Mouse (Mus musculus) hindbrain, embryonic 15.5 days (tissue): ENCODE results near the gene Rmnd5a. TPM values are rescaled to one million over a fixed set of nuclear protein-coding genes. Genes with fewer than 3 reads are reported as not detected.
A peak's percentile ranks its signal among the peaks of the same experiment; 100 is the strongest.
"Not testable (repeated sequence)": the region's sequence is repeated elsewhere in the genome, so short reads cannot be mapped to it uniquely, and the experiment has no call there.

Experiments
- ATAC-seq: fragments of 200-750 bp; cut with Nextera tagmentation; 2 replicates; pipeline ENCODE4 v1.8.0; 2017; ENCODE audit warnings: low read depth, moderate number of reproducible peaks, moderate TSS enrichment; ENCODE audit not compliant: low FRiP score
- H3K27ac ChIP-seq: fragments of 300-500 bp; sonication (generic); replicated peaks from 2 replicates; pipeline ENCODE4 v1.5.1; 2015; ENCODE audit warnings: mild to moderate bottlenecking, inconsistent platforms
- H3K27me3 ChIP-seq: fragments of 300-500 bp; sonication (generic); 2 replicates; pipeline ENCODE4 v1.6.1; 2015; ENCODE audit warnings: control low read depth, inconsistent platforms
- H3K36me3 ChIP-seq: fragments of 300-500 bp; sonication (generic); 2 replicates; pipeline ENCODE4 v1.6.1; 2015; ENCODE audit warnings: control low read depth, inconsistent platforms
- H3K4me1 ChIP-seq: fragments of 300-500 bp; sonication (generic); replicated peaks from 2 replicates; pipeline ENCODE4 v1.6.1; 2015; ENCODE audit warnings: control low read depth, inconsistent platforms
- H3K4me2 ChIP-seq: fragments of 300-500 bp; sonication (generic); 2 replicates; pipeline ENCODE4 v1.6.1; 2015; ENCODE audit warnings: moderate library complexity, mild to moderate bottlenecking, inconsistent platforms
- H3K4me3 ChIP-seq: fragments of 300-500 bp; sonication (generic); 2 replicates; pipeline ENCODE4 v1.5.1; 2015; ENCODE audit warnings: mild to moderate bottlenecking, inconsistent platforms
- H3K9ac ChIP-seq: fragments of 300-500 bp; sonication (generic); 2 replicates; pipeline ENCODE4 v1.6.1; 2015; ENCODE audit warnings: inconsistent platforms
- H3K9me3 ChIP-seq: fragments of 300-500 bp; sonication (generic); 2 replicates; pipeline ENCODE4 v1.6.1; 2016; ENCODE audit warnings: control low read depth, inconsistent platforms
- WGBS: fragments of 180-500 bp; shearing (Covaris S2); methylation state at CpG from one replicate; pipeline ENCODE4 v1.1.7; 2015; 5-methylcytosine and 5-hydroxymethylcytosine counted together
- polyA plus RNA-seq: library from polyadenylated mRNA; unstranded; fragments of >200 nt; fragmentation: Nextera tagmentation; extraction: Ambion mirVana; gene quantifications from 2 replicates; pipeline ENCODE4 v1.2.1, GENCODE M21; 2015

The Rmnd5a gene
- polyA plus RNA-seq, result 10.4 and 11.5 TPM in 2 replicates

GRCm38 (mm10) chr6:71440492-71441250 is at the start of gene Rmnd5a:
Gene Rmnd5a (minus strand): TSS chr6:71440637.
- peak within 1 kb of the TSS; percentile 98 for H3K27ac ChIP-seq
- no peaks in the 10 kb centered on the region for H3K9me3 ChIP-seq
- no peaks in the 10 kb centered on the region for H3K27me3 ChIP-seq
- under 1% methylated on average over 75 of the region's 75 CpGs for WGBS
- H3K4me1 ChIP-seq, result peaks cover 42% of the 10 kb centered on the region
- H3K36me3 ChIP-seq, result no peaks in the 10 kb centered on the region
- peak; percentile 99 for ATAC-seq
- H3K4me2 ChIP-seq, result peak within 1 kb of the TSS; percentile 89
- H3K9ac ChIP-seq, result peak within 1 kb of the TSS; percentile 92
- peak within 1 kb of the TSS; percentile 95 for H3K4me3 ChIP-seq

GRCm38 (mm10) chr6:71487966-71488365 is 47.5 kb upstream of the Rmnd5a start:
- WGBS, result 68% methylated on average over 4 of the region's 4 CpGs
- no peak overlapping the region for H3K27ac ChIP-seq

GRCm38 (mm10) chr6:71486867-71487266 is 46.4 kb upstream of the Rmnd5a start:
- no peak overlapping the region for H3K4me3 ChIP-seq
- no peak overlapping the region for H3K9ac ChIP-seq
- WGBS, result 76% methylated on average over 1 of the region's 1 CpGs
- no peaks in the 10 kb centered on the region for H3K9me3 ChIP-seq
- no peaks in the 10 kb centered on the region for H3K36me3 ChIP-seq
- H3K4me1 ChIP-seq, result no peaks in the 10 kb centered on the region
- no peak overlapping the region for H3K4me2 ChIP-seq
- no peak overlapping the region for H3K27ac ChIP-seq
- no peaks in the 10 kb centered on the region for H3K27me3 ChIP-seq
- ATAC-seq, result no peak

More at GRCm38 (mm10) chr6:71487966-71488365, 47.5 kb upstream of the Rmnd5a start:
- ATAC-seq, result no peak
- no peaks in the 10 kb centered on the region for H3K9me3 ChIP-seq
- no peaks in the 10 kb centered on the region for H3K4me1 ChIP-seq
- H3K4me3 ChIP-seq, result no peak overlapping the region
- H3K9ac ChIP-seq, result no peak overlapping the region
- H3K36me3 ChIP-seq, result no peaks in the 10 kb centered on the region
- no peak overlapping the region for H3K4me2 ChIP-seq
- H3K27me3 ChIP-seq, result no peaks in the 10 kb centered on the region

GRCm38 (mm10) chr6:71486226-71486625 is 45.8 kb upstream of the Rmnd5a start:
- H3K4me1 ChIP-seq, result no peaks in the 10 kb centered on the region
- no peak overlapping the region for H3K27ac ChIP-seq
- WGBS, result 85% methylated on average over 2 of the region's 2 CpGs
- H3K9ac ChIP-seq, result no peak overlapping the region
- H3K9me3 ChIP-seq, result no peaks in the 10 kb centered on the region
- H3K4me3 ChIP-seq, result no peak overlapping the region
- H3K4me2 ChIP-seq, result no peak overlapping the region
- no peaks in the 10 kb centered on the region for H3K27me3 ChIP-seq
- no peak for ATAC-seq
- H3K36me3 ChIP-seq, result no peaks in the 10 kb centered on the region

DNA sequence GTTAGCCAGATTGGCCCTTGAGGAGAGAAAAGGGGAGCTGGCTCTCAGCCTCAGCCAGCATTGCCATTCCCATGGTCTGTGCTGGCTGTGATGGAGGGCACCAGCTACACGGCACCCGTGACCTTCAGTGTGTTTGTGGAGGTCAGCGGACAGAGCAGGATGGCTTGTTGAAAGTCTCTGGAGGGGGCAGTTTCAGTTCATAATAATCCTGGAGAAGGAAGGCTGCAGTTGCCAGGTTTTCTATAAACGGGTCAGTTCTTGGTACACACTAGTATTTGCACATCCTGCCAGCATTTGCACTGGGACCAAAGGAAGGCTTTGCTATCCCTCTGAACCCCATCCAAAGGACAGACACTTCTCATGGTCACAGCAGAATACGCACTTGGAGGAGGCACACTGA is 44.8 kb upstream of the Rmnd5a start:
- H3K36me3 ChIP-seq, result no peaks in the 10 kb centered on the region
- no peaks in the 10 kb centered on the region for H3K9me3 ChIP-seq
- no peak for ATAC-seq
- H3K27me3 ChIP-seq, result no peaks in the 10 kb centered on the region
- no peak overlapping the region for H3K27ac ChIP-seq
- H3K9ac ChIP-seq, result no peak overlapping the region
- H3K4me3 ChIP-seq, result no peak overlapping the region
- WGBS, result 85% methylated on average over 5 of the region's 5 CpGs
- H3K4me2 ChIP-seq, result no peak overlapping the region
- H3K4me1 ChIP-seq, result no peaks in the 10 kb centered on the region

DNA sequence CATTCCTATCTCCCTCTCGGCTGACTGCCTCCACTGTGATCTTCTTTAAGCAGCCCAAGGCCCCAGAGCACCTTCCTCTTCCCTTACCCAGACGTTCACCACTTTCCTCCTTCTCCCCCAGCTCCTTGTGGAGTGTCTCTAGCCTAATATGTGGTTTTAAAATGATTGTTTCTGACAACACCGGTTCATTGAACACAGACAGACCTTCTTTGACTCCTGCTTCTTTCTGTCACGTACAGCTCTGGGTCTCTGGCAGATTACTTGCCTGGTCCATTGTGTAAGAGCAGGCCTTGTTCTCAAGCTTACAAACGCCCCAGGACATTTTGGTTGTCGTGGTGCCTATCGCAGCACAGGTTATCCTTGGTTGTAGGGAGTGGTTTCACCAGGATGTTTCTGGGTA is 40.7 kb upstream of the Rmnd5a start:
- no peak overlapping the region for H3K27ac ChIP-seq
- H3K4me1 ChIP-seq, result no peaks in the 10 kb centered on the region
- no peak overlapping the region for H3K9ac ChIP-seq
- no peak overlapping the region for H3K4me2 ChIP-seq
- 52% methylated on average over 7 of the region's 7 CpGs for WGBS
- H3K36me3 ChIP-seq, result no peaks in the 10 kb centered on the region
- no peaks in the 10 kb centered on the region for H3K9me3 ChIP-seq
- H3K27me3 ChIP-seq, result no peaks in the 10 kb centered on the region
- no peak for ATAC-seq
- no peak overlapping the region for H3K4me3 ChIP-seq

DNA sequence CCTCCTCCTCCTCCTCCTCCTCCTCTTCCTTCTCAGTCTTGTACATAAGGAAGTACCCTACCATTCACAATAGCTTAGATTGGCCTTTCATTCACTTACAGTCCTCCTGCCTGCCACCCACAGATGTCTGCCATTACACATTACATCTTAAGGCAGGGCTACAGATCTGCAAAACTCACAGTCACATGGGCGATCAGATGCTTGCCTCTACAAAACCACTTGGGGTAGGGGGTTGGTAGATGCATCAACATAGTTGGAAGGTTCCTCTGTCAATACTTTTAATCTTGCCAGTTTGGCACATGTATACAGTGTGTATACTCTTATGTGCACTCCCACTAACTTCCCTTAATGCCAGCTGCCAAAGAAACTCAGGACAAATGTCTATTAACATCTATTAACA is 39.7 kb upstream of the Rmnd5a start:
- Histone ChIP-seq H3K9me3 (no peaks in the 10 kb centered on the region), H3K27me3 (no peaks in the 10 kb centered on the region), H3K4me1 (no peaks in the 10 kb centered on the region), H3K4me3 (no peak overlapping the region), H3K27ac (no peak overlapping the region), H3K4me2 (no peak overlapping the region), H3K9ac (no peak overlapping the region), H3K36me3 (no peaks in the 10 kb centered on the region)
- WGBS, result 95% methylated on average over 1 of the region's 1 CpGs
- no peak for ATAC-seq

GRCm38 (mm10) chr6:71479588-71479987 is 39.2 kb upstream of the Rmnd5a start:
- H3K27me3 ChIP-seq, H3K4me2 ChIP-seq, H3K4me3 ChIP-seq, H3K4me1 ChIP-seq, H3K9me3 ChIP-seq, H3K27ac ChIP-seq, H3K9ac ChIP-seq, ATAC-seq, H3K36me3 ChIP-seq: not testable (repeated sequence)
- 89% methylated on average over 2 of the region's 2 CpGs for WGBS

- H3K9ac ChIP-seq, H3K27ac ChIP-seq, H3K9me3 ChIP-seq, H3K4me1 ChIP-seq, H3K4me2 ChIP-seq, H3K27me3 ChIP-seq, H3K4me3 ChIP-seq, ATAC-seq, H3K36me3 ChIP-seq: not testable (repeated sequence)
- 92% methylated on average over 10 of the region's 10 CpGs for WGBS
These were observed 38.6 kb upstream of the Rmnd5a start for GRCm38 (mm10) chr6:71478816-71479568.

DNA sequence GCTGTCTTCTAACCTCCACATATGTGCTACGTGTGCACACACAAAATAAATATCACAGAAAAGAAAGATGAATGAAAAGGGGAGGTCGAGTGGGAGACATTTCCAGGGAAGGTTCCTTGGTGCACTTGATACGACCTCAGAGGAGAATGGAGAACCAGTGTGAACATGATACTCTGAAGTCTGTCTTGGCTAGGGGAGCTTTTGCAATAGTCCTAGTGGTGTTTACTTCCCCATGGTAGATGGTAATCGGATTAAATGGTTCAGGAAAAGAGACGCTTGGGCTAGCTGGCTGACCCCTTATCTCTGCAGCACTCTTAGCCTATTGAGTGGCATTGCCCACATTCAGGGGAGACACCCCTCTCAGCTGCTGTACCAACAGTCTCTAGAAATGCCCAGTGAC is 36.3 kb upstream of the Rmnd5a start:
- H3K27ac ChIP-seq, result no peak overlapping the region
- no peak overlapping the region for H3K4me3 ChIP-seq
- no peaks in the 10 kb centered on the region for H3K9me3 ChIP-seq
- H3K9ac ChIP-seq, result no peak overlapping the region
- H3K27me3 ChIP-seq, result no peaks in the 10 kb centered on the region
- H3K4me2 ChIP-seq, result no peak overlapping the region
- no peaks in the 10 kb centered on the region for H3K4me1 ChIP-seq
- WGBS, result 83% methylated on average over 5 of the region's 5 CpGs
- no peaks in the 10 kb centered on the region for H3K36me3 ChIP-seq
- no peak for ATAC-seq

GRCm38 (mm10) chr6:71475604-71476003 is 35.2 kb upstream of the Rmnd5a start:
- no peaks in the 10 kb centered on the region for H3K9me3 ChIP-seq
- 89% methylated on average over 3 of the region's 3 CpGs for WGBS
- H3K36me3 ChIP-seq, result no peaks in the 10 kb centered on the region
- H3K27ac ChIP-seq, result no peak overlapping the region
- H3K27me3 ChIP-seq, result no peaks in the 10 kb centered on the region
- H3K4me2 ChIP-seq, result no peak overlapping the region
- H3K9ac ChIP-seq, result no peak overlapping the region
- no peaks in the 10 kb centered on the region for H3K4me1 ChIP-seq
- no peak for ATAC-seq
- H3K4me3 ChIP-seq, result no peak overlapping the region

- no peak overlapping the region for H3K27ac ChIP-seq
- H3K9me3 ChIP-seq, result no peaks in the 10 kb centered on the region
- no peaks in the 10 kb centered on the region for H3K27me3 ChIP-seq
- H3K36me3 ChIP-seq, result no peaks in the 10 kb centered on the region
- H3K4me3 ChIP-seq, result no peak overlapping the region
- H3K9ac ChIP-seq, result no peak overlapping the region
- WGBS, result 81% methylated on average over 1 of the region's 1 CpGs
- no peak overlapping the region for H3K4me2 ChIP-seq
- H3K4me1 ChIP-seq, result no peaks in the 10 kb centered on the region
- ATAC-seq, result no peak
These were observed 32.3 kb upstream of the Rmnd5a start for GRCm38 (mm10) chr6:71472786-71473185.
